Mouse (Mus musculus) heart, adult 2 months (tissue): ENCODE data around the gene Fgfr2. TPM values are rescaled to one million over a fixed set of nuclear protein-coding genes. Genes with fewer than 3 reads are reported as not detected.
A peak's percentile ranks its signal among the peaks of the same experiment; 100 is the strongest.

ENCODE experiments used
- DNase-seq, 2 experiments: peaks; one replicate each; pipeline ENCODE4 v3.0.0; 2021
- H3K27ac ChIP-seq: fragments of 200-600 bp; 2 replicates; pipeline ENCODE4 v1.8.1; 2022
- H3K27me3 ChIP-seq: fragments of 200-500 bp; 2 replicates; pipeline ENCODE4 v1.6.1; 2012; ENCODE audit warnings: mild to moderate bottlenecking, low read length, inconsistent platforms, mixed read lengths; ENCODE audit not compliant: control insufficient read depth, insufficient read depth
- H3K36me3 ChIP-seq: fragments of 200-500 bp; 2 replicates; pipeline ENCODE4 v1.6.1; 2012; ENCODE audit warnings: low read length, inconsistent platforms; ENCODE audit not compliant: control insufficient read depth, insufficient read depth
- H3K4me1 ChIP-seq: fragments of 200-500 bp; 2 replicates; pipeline ENCODE4 v1.6.1; 2011; ENCODE audit warnings: low read length; ENCODE audit not compliant: control insufficient read depth, insufficient read depth
- H3K4me3 ChIP-seq: fragments of 200-600 bp; 2 replicates; pipeline ENCODE4 v1.8.1; 2022
- H3K79me2 ChIP-seq: fragments of 200-500 bp; replicated peaks from 2 replicates; pipeline ENCODE4 v1.6.1; 2012; ENCODE audit warnings: mild to moderate bottlenecking, inconsistent platforms, low read length, moderate library complexity, mixed read lengths; ENCODE audit not compliant: control insufficient read depth, insufficient read depth
- H3K9ac ChIP-seq: fragments of 200-500 bp; 2 replicates; pipeline ENCODE4 v1.6.1; 2012; ENCODE audit warnings: low read depth, mild to moderate bottlenecking, control low read depth, inconsistent platforms, low read length, mixed read lengths
- CTCF ChIP-seq: fragments of 200-600 bp; IDR thresholded peaks from 2 replicates; pipeline ENCODE4 v1.8.1; 2022; ENCODE audit warnings: antibody characterized with exemption, mild to moderate bottlenecking, moderate library complexity
- EP300 ChIP-seq: fragments of 200-500 bp; IDR thresholded peaks from 2 replicates; pipeline ENCODE4 v1.6.1; 2011; ENCODE audit warnings: low read depth, low read length, control low read depth; ENCODE audit not compliant: insufficient read depth
- POLR2A ChIP-seq: fragments of 200-500 bp; IDR thresholded peaks from 2 replicates; pipeline ENCODE4 v1.6.1; 2011; ENCODE audit warnings: mild to moderate bottlenecking, low read depth, low read length, control low read depth; ENCODE audit not compliant: insufficient read depth
- WGBS: fragments of 180-500 bp; shearing (Covaris S2); methylation state at CpG from one replicate; pipeline ENCODE4 v1.1.7; 2018; 5-methylcytosine and 5-hydroxymethylcytosine counted together
- intact Hi-C: fragments of 180-260 bp; cut with DNase I; formaldehyde crosslinking; loops from one replicate; pipeline ENCODE4 v1.15.1; 2025
- polyA plus RNA-seq: library from polyadenylated mRNA; depleted of rRNA; stranded (reverse); fragments of >200 nt; gene quantifications from 2 replicates; pipeline ENCODE4 v1.2.3, GENCODE M21; 2012
- total RNA-seq, 2 experiments: library from RNA; stranded (reverse); gene quantifications; 2 replicates each; pipeline ENCODE4 v1.2.3; 2021

The Fgfr2 gene
- total and polyA plus RNA-seq, 3 experiments, result 1.1 to 2.0 (median 1.3) TPM

DNA sequence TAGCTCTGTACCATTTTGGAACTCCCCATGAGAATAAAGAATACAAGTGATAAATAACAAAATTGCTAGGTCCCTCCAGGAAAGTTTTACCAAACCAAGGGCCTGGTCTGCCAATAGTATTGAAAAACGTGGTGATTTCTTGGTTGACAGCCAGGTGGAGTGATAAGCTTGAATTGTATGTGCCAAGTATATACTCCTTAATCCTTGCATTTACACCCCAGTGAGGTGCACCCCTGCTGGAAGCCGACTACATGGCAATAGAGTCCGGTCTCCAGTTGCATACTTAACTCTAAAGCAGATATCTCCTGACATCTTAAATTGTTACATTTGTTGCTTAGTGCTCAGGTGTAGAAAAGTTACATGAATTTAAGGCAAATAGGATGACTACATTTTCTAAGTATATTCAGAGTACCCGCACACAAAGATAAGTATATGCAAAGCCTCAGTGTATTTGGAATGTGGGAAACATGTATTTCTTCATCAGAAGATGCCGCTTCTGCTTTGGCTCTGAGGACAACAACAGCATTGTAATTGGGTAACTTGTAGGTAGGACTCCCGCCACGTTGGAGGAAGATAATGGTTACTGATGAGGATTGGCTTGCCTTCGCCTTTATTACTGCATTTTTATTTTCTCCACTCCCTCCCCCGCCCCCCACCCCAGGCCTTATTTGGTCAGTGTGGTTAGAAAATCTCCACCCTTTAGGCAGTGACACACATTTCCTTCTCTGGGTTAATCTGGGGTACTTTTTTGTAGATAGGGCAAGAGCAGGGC, 1751.1 kb downstream of the Fgfr2 start:
- H3K79me2 ChIP-seq, result no peaks in the 10 kb centered on the region
- no peaks in the 10 kb centered on the region for H3K27me3 ChIP-seq
- WGBS, result 72% methylated on average over 9 of the region's 9 CpGs
- no peak overlapping the region for H3K9ac ChIP-seq
- peaks cover 5% of the 10 kb centered on the region for H3K4me1 ChIP-seq
- H3K4me3 ChIP-seq, result peak overlapping the region; percentile 63
- peaks cover 4% of the 10 kb centered on the region for H3K36me3 ChIP-seq
- intact Hi-C loops, result loop anchor here (5.0 kb wide), 1 partner anchor 510 kb away; no protein-coding TSS in a partner anchor
- no peak overlapping the region; the same call in 1 of the 2 replicates for H3K27ac ChIP-seq
- no peak for DNase-seq
- TF ChIP-seq EP300 (no peak), CTCF (0 out of 2 replicates have a peak, but pooled peaks have one; percentile 9)

DNA sequence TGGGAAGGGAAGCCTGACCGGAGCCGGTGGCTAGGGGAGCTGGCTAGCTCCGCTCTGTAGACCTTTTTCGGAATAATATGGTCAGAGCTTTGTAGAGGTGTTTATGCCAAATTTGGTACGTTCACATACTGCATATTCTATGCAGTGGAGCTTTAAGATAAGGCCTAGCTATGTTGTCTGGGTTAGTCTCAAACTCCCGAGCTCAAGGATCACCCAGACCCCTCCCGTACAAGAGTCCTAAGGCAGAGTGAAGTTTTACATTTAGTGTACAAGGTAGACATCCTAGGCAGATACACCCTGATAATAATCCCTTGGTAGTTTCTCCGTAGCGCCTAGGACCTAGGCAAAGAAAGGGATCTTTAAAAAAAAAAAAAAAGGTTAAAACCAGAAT, 1751.7 kb downstream of the Fgfr2 start:
- peak overlapping the region; percentile 91 for H3K9ac ChIP-seq
- peak overlapping the region; percentile 96 for H3K27ac ChIP-seq
- H3K4me1 ChIP-seq, result peaks cover 5% of the 10 kb centered on the region
- no peaks in the 10 kb centered on the region for H3K27me3 ChIP-seq
- H3K36me3 ChIP-seq, result peaks cover 4% of the 10 kb centered on the region
- peak overlapping the region; percentile 63 for H3K4me3 ChIP-seq
- intact Hi-C loops, result loop anchor here (5.0 kb wide), 1 partner anchor 511 kb away; no protein-coding TSS in a partner anchor
- TF ChIP-seq POLR2A (no peak), CTCF (no peak), EP300 (no peak)
- WGBS, result 2% methylated on average over 9 of the region's 9 CpGs
- no peaks in the 10 kb centered on the region for H3K79me2 ChIP-seq
- DNase-seq, result no peak

- 4% methylated on average over 47 of the region's 47 CpGs for WGBS
- H3K36me3 ChIP-seq, result peaks cover 4% of the 10 kb centered on the region
- peak within 1 kb of the TSS; percentile 91 for H3K9ac ChIP-seq
- H3K79me2 ChIP-seq, result no peaks in the 10 kb centered on the region
- H3K27ac ChIP-seq, result peak within 1 kb of the TSS; percentile 96
- peak; percentile 93 to 95 for DNase-seq
- TF ChIP-seq EP300 (0 out of 2 replicates have a peak, but pooled peaks have one; percentile 27), CTCF (peak; percentile 99), POLR2A (peak; percentile 93)
- no peaks in the 10 kb centered on the region for H3K27me3 ChIP-seq
- H3K4me1 ChIP-seq, result peaks cover 5% of the 10 kb centered on the region
- peak within 1 kb of the TSS; percentile 63 for H3K4me3 ChIP-seq
- intact Hi-C loops, result loop anchor here (5.0 kb wide), 1 partner anchor 511 kb away; no protein-coding TSS in a partner anchor
These were observed 1752.3 kb downstream of the Fgfr2 start, which contains the start of gene Pstk for GRCm38 (mm10) chr7:131370648-131371469. Gene Pstk, plus strand, starts transcription at chr7:131371141.

- Histone ChIP-seq H3K27me3 (no peaks in the 10 kb centered on the region), H3K4me3 (no peak overlapping the region), H3K4me1 (no peaks in the 10 kb centered on the region), H3K9ac (no peak overlapping the region), H3K36me3 (peaks cover 5% of the 10 kb centered on the region), H3K27ac (no peak overlapping the region), H3K79me2 (no peaks in the 10 kb centered on the region)
- WGBS, result 88% methylated on average over 8 of the region's 8 CpGs
- DNase-seq, result no peak
- TF ChIP-seq POLR2A (no peak), EP300 (no peak), CTCF (no peak)
- intact Hi-C loops, result no loop called here
These were observed 1759.0 kb downstream of the Fgfr2 start for GRCm38 (mm10) chr7:131364131-131364530.

DNA sequence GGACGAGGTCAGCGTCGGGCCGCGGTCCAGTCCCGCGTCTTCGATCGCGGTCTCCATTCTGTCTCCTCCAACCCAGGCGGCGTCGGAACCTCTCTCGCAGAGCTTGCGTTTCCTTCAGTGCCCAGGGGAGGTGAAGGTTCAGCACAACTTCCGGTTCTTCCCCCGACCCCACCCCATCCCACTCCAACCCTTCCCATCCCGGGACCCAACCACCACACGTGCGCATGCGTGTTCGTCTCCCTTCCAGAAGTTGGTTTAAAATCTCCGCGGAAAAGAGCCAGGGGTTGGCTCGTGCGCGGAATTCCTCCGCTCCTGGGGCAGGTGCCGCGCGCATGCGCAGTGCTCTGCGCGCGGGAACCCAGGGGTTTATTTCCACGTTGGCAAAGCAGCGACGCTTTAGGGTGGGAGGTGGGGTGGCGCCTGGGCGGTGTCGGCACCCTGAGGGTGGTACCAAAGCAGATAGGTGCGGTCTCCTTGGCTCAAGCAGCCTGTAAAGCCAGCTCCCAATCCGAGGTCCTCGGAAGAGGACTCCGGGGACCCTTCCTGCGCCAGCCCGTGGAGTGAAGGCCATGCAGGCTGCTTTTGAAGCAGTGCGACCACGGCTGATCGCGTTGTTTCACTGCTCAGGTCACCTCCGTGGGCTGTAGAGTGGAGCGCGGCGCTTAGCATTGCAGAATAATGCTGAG, 1760.4 kb downstream of the Fgfr2 start, which contains the start of gene 2310057M21Rik:
Gene 2310057M21Rik, minus strand, starts transcription at position 145 of the 686 bp plus-strand sequence.
- H3K79me2 ChIP-seq, result no peaks in the 10 kb centered on the region
- DNase-seq, result peak; percentile 90 to 95
- peak within 1 kb of the TSS; percentile 90 for H3K9ac ChIP-seq
- no peaks in the 10 kb centered on the region for H3K4me1 ChIP-seq
- peak within 1 kb of the TSS; percentile 68 for H3K4me3 ChIP-seq
- WGBS, result under 1% methylated on average over 55 of the region's 55 CpGs
- peaks cover 5% of the 10 kb centered on the region for H3K36me3 ChIP-seq
- TF ChIP-seq POLR2A (peak; percentile 66), CTCF (no peak)
- intact Hi-C loops, result loop anchor here (1.0 to 2.0 kb wide), 2 partner anchors 48 to 198 kb away; partner anchors contain the start of genes Acadsb, Bub3 and Ikzf5
- peak within 1 kb of the TSS; percentile 94 for H3K27ac ChIP-seq
- no peaks in the 10 kb centered on the region for H3K27me3 ChIP-seq
